ENCODE assay signal across 9 mouse cellular contexts in the genomic region with DNA sequence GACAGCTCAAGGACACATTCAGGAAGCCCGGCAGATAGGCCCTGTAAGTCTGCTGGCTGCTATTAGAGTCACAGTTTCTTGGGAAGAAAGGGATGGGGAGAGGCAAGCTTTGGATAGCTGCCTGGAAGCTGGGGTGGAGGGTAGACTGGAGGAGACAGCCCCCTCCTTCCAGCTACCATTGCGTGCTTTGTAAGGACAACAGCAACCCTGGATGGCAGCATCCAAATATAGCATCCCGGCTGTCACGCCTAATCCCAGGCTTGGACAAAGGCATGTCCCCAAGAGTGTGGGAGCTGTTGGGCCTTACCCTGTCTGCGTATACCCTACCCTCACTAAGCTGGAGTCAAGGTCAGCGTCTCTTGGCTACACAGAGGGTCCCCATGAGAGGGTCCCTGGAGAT. TPM values are rescaled to one million over a fixed set of nuclear protein-coding genes. Genes with fewer than 3 reads are reported as not detected.
DNase-seq lines count a peak whose midpoint lies in the region; ATAC-seq and TF ChIP-seq lines count a peak whose summit lies in the region.
"Had no signal": no experiment of that assay in that cellular context is flagged by ENCODE, and none has a peak within 500 bp of the region (broad histone marks: within the 10 kb centered on the region; RNA-seq: fewer than 3 reads in every experiment).

No protein-coding gene starts in this region.

- DNase-seq in hindbrain, embryonic 14.5 days (ENCODE audit: low spot score), result peak; percentile 52
- no peak for DNase-seq in hindbrain, embryonic 11.5 days (ENCODE audit: low spot score)
- peak; percentile 20 for DNase-seq in cerebellum, adult 9-10 months
- peak; percentile 59 to 75 for DNase-seq in heart, adult 18-20 months
- DNase-seq in limb, embryonic 14.5 days (ENCODE audit: low spot score), result peak; percentile 11
- DNase-seq in embryo, embryonic 9.5 days (ENCODE audit: extremely low spot score), result no peak
- DNase-seq in natural killer cell, adult 2 months (ENCODE audit: low spot score in 2 of 2), result no peak
- DNase-seq in adrenal gland, postnatal 4 days (ENCODE audit: low spot score in 2 of 2), result no peak

- H3K9ac ChIP-seq in hindbrain, embryonic 14.5 days, result no peak overlapping the region
- H3K9ac ChIP-seq in hindbrain, embryonic 11.5 days (ENCODE audit: low read depth, low read length), result no peak overlapping the region
- H3K9ac ChIP-seq in limb, embryonic 14.5 days (ENCODE audit: low read depth, low read length, severe bottlenecking), result no peak overlapping the region

- WGBS in hindbrain, embryonic 14.5 days, result 75% methylated on average over 6 of the region's 6 CpGs
- WGBS in hindbrain, embryonic 11.5 days, result 94% methylated on average over 6 of the region's 6 CpGs
- WGBS in limb, embryonic 14.5 days, result 85% methylated on average over 6 of the region's 6 CpGs

- no peak for TF ChIP-seq POLR2A in limb, embryonic 14.5 days (IDR thresholded peaks at IDR 0.05; ENCODE audit: borderline replicate concordance, extremely low read depth, insufficient read depth, insufficient read length)

- no peak overlapping the region for H3K4me3 ChIP-seq in hindbrain, embryonic 14.5 days (replicated peaks; ENCODE audit: low read length)
- H3K4me3 ChIP-seq in hindbrain, embryonic 11.5 days (ENCODE audit: low read depth, low read length), result no peak overlapping the region
- no peak overlapping the region for H3K4me3 ChIP-seq in limb, embryonic 14.5 days (replicated peaks; ENCODE audit: low read length)

- no peaks in the 10 kb centered on the region for H3K27me3 ChIP-seq in hindbrain, embryonic 14.5 days (ENCODE audit: control insufficient read depth, insufficient read depth, low read length)
- no peaks in the 10 kb centered on the region for H3K27me3 ChIP-seq in hindbrain, embryonic 11.5 days (ENCODE audit: control insufficient read depth, insufficient read depth, low read length)
- no peaks in the 10 kb centered on the region for H3K27me3 ChIP-seq in limb, embryonic 14.5 days (ENCODE audit: control insufficient read depth, insufficient read depth, low read length)

- H3K9me3 ChIP-seq in hindbrain, embryonic 14.5 days (ENCODE audit: control insufficient read depth, low read length), result no peaks in the 10 kb centered on the region
- no peaks in the 10 kb centered on the region for H3K9me3 ChIP-seq in hindbrain, embryonic 11.5 days (ENCODE audit: control insufficient read depth, low read length)
- no peaks in the 10 kb centered on the region for H3K9me3 ChIP-seq in limb, embryonic 14.5 days (ENCODE audit: control insufficient read depth, low read length)

- H3K4me2 ChIP-seq in hindbrain, embryonic 14.5 days (replicated peaks), result 0 out of 2 replicates have a peak overlapping the region, but pooled peaks have one; percentile 19
- no peak overlapping the region for H3K4me2 ChIP-seq in hindbrain, embryonic 11.5 days (replicated peaks; ENCODE audit: low read depth, low read length)
- H3K4me2 ChIP-seq in limb, embryonic 14.5 days (replicated peaks; ENCODE audit: low read depth, low read length, severe bottlenecking), result no peak overlapping the region

- H3K4me1 ChIP-seq in hindbrain, embryonic 14.5 days (replicated peaks; ENCODE audit: control insufficient read depth, insufficient read depth, low read length), result peaks cover 10% of the 10 kb centered on the region; the same call in 1 of the 2 replicates
- H3K4me1 ChIP-seq in hindbrain, embryonic 11.5 days (replicated peaks; ENCODE audit: control insufficient read depth, insufficient read depth, low read length), result no peaks in the 10 kb centered on the region
- peaks cover 3% of the 10 kb centered on the region; the same call in 1 of the 2 replicates for H3K4me1 ChIP-seq in limb, embryonic 14.5 days (ENCODE audit: control insufficient read depth, insufficient read depth, low read length)

- H3K27ac ChIP-seq in hindbrain, embryonic 14.5 days, result peak overlapping the region; percentile 87
- no peak overlapping the region for H3K27ac ChIP-seq in hindbrain, embryonic 11.5 days (ENCODE audit: low read depth, low read length)
- no peak overlapping the region for H3K27ac ChIP-seq in limb, embryonic 14.5 days (replicated peaks; ENCODE audit: low read depth, low read length)

- peak; percentile 85 for ATAC-seq in hindbrain, embryonic 14.5 days (ENCODE audit: low FRiP score)
- ATAC-seq in hindbrain, embryonic 11.5 days (ENCODE audit: low FRiP score), result no peak
- 0 out of 2 replicates have a peak, but pooled peaks have one; percentile 55 for ATAC-seq in limb, embryonic 14.5 days (ENCODE audit: low FRiP score, low read depth)

- no peaks in the 10 kb centered on the region for H3K36me3 ChIP-seq in hindbrain, embryonic 14.5 days (replicated peaks; ENCODE audit: control insufficient read depth, insufficient read depth)
- no peaks in the 10 kb centered on the region for H3K36me3 ChIP-seq in hindbrain, embryonic 11.5 days (ENCODE audit: control insufficient read depth, insufficient read depth, low read length)
- no peaks in the 10 kb centered on the region for H3K36me3 ChIP-seq in limb, embryonic 14.5 days (ENCODE audit: control insufficient read depth, insufficient read depth, low read length)

RNA-seq across cellular contexts. Expression of gene Ramp1, which starts 29.7 kb away (rescaled TPM):
- 12.5 and 14.2 TPM in 2 replicates for polyA plus RNA-seq in hindbrain, embryonic 14.5 days (2014; fragmentation: Nextera tagmentation; extraction: Ambion mirVana)
- polyA plus RNA-seq in hindbrain, embryonic 11.5 days (2014; fragmentation: Nextera tagmentation; extraction: Ambion mirVana), result 0.29 and 0.35 TPM in 2 replicates
- 1 to 10 TPM; 7.3 to 7.8 TPM for total RNA-seq in heart, adult 18-20 months (2021)
- polyA plus RNA-seq in limb, embryonic 14.5 days (2012; rRNA removed), result 4.4 and 4.6 TPM in 2 replicates
- 5.9 and 7.1 TPM in 2 replicates for polyA plus RNA-seq in limb, embryonic 14.5 days (2014; fragmentation: Nextera tagmentation; extraction: Ambion mirVana)
- 10 to 100 TPM in 1 of 2 experiments, 1 to 10 TPM in 1; 10.0 to 12.2 TPM for total RNA-seq in adrenal gland, postnatal 4 days (2021)
- total RNA-seq: CH12.LX had no signal

RNA-seq across cellular contexts. Expression of gene Ube2f, which starts 40.8 kb away (rescaled TPM):
- 63.8 and 67.6 TPM in 2 replicates for polyA plus RNA-seq in hindbrain, embryonic 14.5 days (2014; fragmentation: Nextera tagmentation; extraction: Ambion mirVana)
- 88.9 and 95.2 TPM in 2 replicates for polyA plus RNA-seq in hindbrain, embryonic 11.5 days (2014; fragmentation: Nextera tagmentation; extraction: Ambion mirVana)
- total RNA-seq in heart, adult 18-20 months (2021), result 10 to 100 TPM; 42.9 to 53.6 TPM
- polyA plus RNA-seq in limb, embryonic 14.5 days (2012; rRNA removed), result 44.9 and 57.9 TPM in 2 replicates
- polyA plus RNA-seq in limb, embryonic 14.5 days (2014; fragmentation: Nextera tagmentation; extraction: Ambion mirVana), result 63.2 and 65.7 TPM in 2 replicates
- 10 to 100 TPM; 49.7 to 52.0 TPM for total RNA-seq in adrenal gland, postnatal 4 days (2021)

Comparison
In these comparisons a context has a peak if more than half of its experiments do, and no peak if none do; other contexts are left out.
1. DNase-seq: peak in hindbrain, embryonic 14.5 days (single experiment), cerebellum, adult 9-10 months (single experiment), heart, adult 18-20 months (2 of 2) and limb, embryonic 14.5 days (single experiment); none in hindbrain, embryonic 11.5 days (single experiment), embryo, embryonic 9.5 days (single experiment), natural killer cell, adult 2 months (0 of 2) and adrenal gland, postnatal 4 days (0 of 2).